Mouse (Mus musculus) neutrophil, adult 83 days (primary cell): ENCODE measurements around the gene Lgals3bp. TPM values are rescaled to one million over a fixed set of nuclear protein-coding genes. Genes with fewer than 3 reads are reported as not detected.

Experiments used
- total RNA-seq, 2 experiments: library from RNA; stranded (reverse); gene quantifications; one replicate each; pipeline ENCODE4 v1.2.4; 2023

Gene Lgals3bp
- 10 to 100 TPM; 20.6 to 23.9 TPM for total RNA-seq

GRCm38 (mm10) chr11:118401760-118402280 lies at the start of gene Lgals3bp:
Gene Lgals3bp, minus strand, starts transcription at chr11:118402092.

GRCm38 (mm10) chr11:118427986-118428385 lies 26.1 kb upstream of the Lgals3bp start, which contains the start of gene C1qtnf1:
Gene C1qtnf1, plus strand, starts transcription at chr11:118428203.

GRCm38 (mm10) chr11:118418834-118419504 lies 17.1 kb upstream of the Lgals3bp start, which contains the start of gene Cant1:
Gene Cant1, minus strand, starts transcription at chr11:118419086.

GRCm38 (mm10) chr11:118355640-118356039 lies 46.3 kb downstream of the Lgals3bp start, which contains the start of gene Timp2:
Gene Timp2, minus strand, starts transcription at chr11:118355740.

Other genes with a start within 250 kb of the Lgals3bp start
- 10 to 100 TPM; 40.1 to 43.6 TPM for gene Cyth1, start 153.5 kb downstream of the Lgals3bp start, total RNA-seq
- gene Usp36, start 111.8 kb downstream of the Lgals3bp start, total RNA-seq, result 1 to 10 TPM; 8.6 to 8.9 TPM
- 10 to 100 TPM in 1 of 2 experiments, 1 to 10 TPM in 1; 8.7 to 10.5 TPM for gene Cep295nl, start 59.6 kb downstream of the Lgals3bp start, total RNA-seq
- gene Timp2, start 46.4 kb downstream of the Lgals3bp start, total RNA-seq, result 100 to 1,000 TPM; 100 to 115 TPM
- 10 to 100 TPM; 27.6 to 29.0 TPM for gene Cant1, start 17.0 kb upstream of the Lgals3bp start, total RNA-seq
- under 1 TPM in 1 of 2 experiments, not detected in 1; 0.22 TPM for gene C1qtnf1, start 26.1 kb upstream of the Lgals3bp start, total RNA-seq
- gene Engase, start 74.7 kb upstream of the Lgals3bp start, total RNA-seq, result 1 to 10 TPM; 4.9 to 5.0 TPM